Mouse (Mus musculus) lung, embryonic 14.5 days (tissue): ENCODE results near the gene Cyp2c23. TPM values are rescaled to one million over a fixed set of nuclear protein-coding genes. Genes with fewer than 3 reads are reported as not detected.
A peak's percentile ranks its signal among the peaks of the same experiment; 100 is the strongest.

Experiments
- ATAC-seq: fragments of 200-750 bp; cut with Nextera tagmentation; 2 replicates; pipeline ENCODE4 v1.8.0; 2017; ENCODE audit warnings: mild to moderate bottlenecking, moderate TSS enrichment, moderate library complexity; ENCODE audit not compliant: insufficient read depth
- DNase-seq: peaks from one replicate; pipeline ENCODE4 v3.0.0-alpha.2; 2015
- H3K27ac ChIP-seq: fragments of 300-500 bp; sonication (generic); 2 replicates; pipeline ENCODE4 v1.5.1; 2014; ENCODE audit warnings: low read depth, mild to moderate bottlenecking, moderate library complexity
- H3K27me3 ChIP-seq: fragments of 300-500 bp; sonication (generic); 2 replicates; pipeline ENCODE4 v1.6.1; 2014; ENCODE audit warnings: low read length, control low read depth; ENCODE audit not compliant: insufficient read depth
- H3K36me3 ChIP-seq: fragments of 300-500 bp; sonication (generic); 2 replicates; pipeline ENCODE4 v1.6.1; 2014; ENCODE audit warnings: control low read depth; ENCODE audit not compliant: insufficient read depth
- H3K4me1 ChIP-seq: fragments of 300-500 bp; sonication (generic); 2 replicates; pipeline ENCODE4 v1.6.1; 2014; ENCODE audit warnings: antibody characterized with exemption, control low read depth; ENCODE audit not compliant: insufficient read depth
- H3K4me2 ChIP-seq: fragments of 300-500 bp; sonication (generic); 2 replicates; pipeline ENCODE4 v1.6.1; 2014; ENCODE audit warnings: mild to moderate bottlenecking
- H3K4me3 ChIP-seq: fragments of 300-500 bp; sonication (generic); 2 replicates; pipeline ENCODE4 v1.5.1; 2014; ENCODE audit warnings: low read depth, low read length
- H3K9ac ChIP-seq: fragments of 300-500 bp; sonication (generic); 2 replicates; pipeline ENCODE4 v1.6.1; 2014
- H3K9me3 ChIP-seq: fragments of 300-500 bp; sonication (generic); 2 replicates; pipeline ENCODE4 v1.6.1; 2016; ENCODE audit warnings: low read depth, low read length, control low read depth
- CTCF ChIP-seq: IDR thresholded peaks from 2 replicates; pipeline ENCODE4 v1.5.1; 2016; ENCODE audit warnings: antibody characterized with exemption, low read depth
- WGBS: fragments of 180-500 bp; shearing (Covaris S2); extraction: QIAGEN DNeasy Blood & Tissue Kit; methylation state at CpG from one replicate; pipeline ENCODE4 v1.1.7; 2014; 5-methylcytosine and 5-hydroxymethylcytosine counted together
- polyA plus RNA-seq: library from polyadenylated mRNA; unstranded; fragments of >200 nt; fragmentation: Nextera tagmentation; extraction: Ambion mirVana; gene quantifications from 2 replicates; pipeline ENCODE4 v1.2.1, GENCODE M21; 2014

Gene Cyp2c23
- polyA plus RNA-seq = 0.41 and 0.42 TPM in 2 replicates

DNA sequence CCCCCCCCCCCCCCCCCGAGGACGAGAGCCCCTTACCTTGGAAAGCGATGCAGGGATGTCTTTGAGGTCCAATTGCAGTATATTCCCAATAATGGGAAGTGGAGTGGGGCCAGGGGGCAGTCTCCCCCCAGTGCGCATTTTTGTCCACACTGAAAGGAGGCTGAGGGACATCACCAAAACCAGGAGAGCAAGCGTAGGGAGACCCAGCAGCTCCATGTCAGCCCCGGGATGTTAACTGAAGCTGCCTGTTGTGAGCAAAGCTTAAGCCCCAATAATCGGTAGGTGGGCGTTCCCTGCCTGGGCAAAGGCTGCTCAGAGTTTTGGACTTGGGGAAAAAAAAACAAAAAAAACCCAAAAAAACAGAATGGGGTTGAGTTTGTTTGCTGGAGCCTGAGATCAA lies at the start of gene Cyp2c23:
TSS of gene Cyp2c23 (minus strand) at position 237 of the 400 bp plus-strand sequence.
- Histone ChIP-seq H3K27me3 (no peaks in the 10 kb centered on the region), H3K36me3 (0 out of 2 replicates have a peak, but pooled peaks cover 5% of the 10 kb centered on the region), H3K4me3 (no peak within 1 kb of the TSS), H3K9ac (no peak within 1 kb of the TSS), H3K27ac (no peak within 1 kb of the TSS), H3K4me2 (no peak within 1 kb of the TSS), H3K4me1 (0 out of 2 replicates have a peak, but pooled peaks cover 2% of the 10 kb centered on the region), H3K9me3 (no peaks in the 10 kb centered on the region)
- no peak for TF ChIP-seq CTCF
- DNase-seq = no peak
- ATAC-seq = no peak
- WGBS = 64% methylated on average over 6 of the region's 8 CpGs

DNA sequence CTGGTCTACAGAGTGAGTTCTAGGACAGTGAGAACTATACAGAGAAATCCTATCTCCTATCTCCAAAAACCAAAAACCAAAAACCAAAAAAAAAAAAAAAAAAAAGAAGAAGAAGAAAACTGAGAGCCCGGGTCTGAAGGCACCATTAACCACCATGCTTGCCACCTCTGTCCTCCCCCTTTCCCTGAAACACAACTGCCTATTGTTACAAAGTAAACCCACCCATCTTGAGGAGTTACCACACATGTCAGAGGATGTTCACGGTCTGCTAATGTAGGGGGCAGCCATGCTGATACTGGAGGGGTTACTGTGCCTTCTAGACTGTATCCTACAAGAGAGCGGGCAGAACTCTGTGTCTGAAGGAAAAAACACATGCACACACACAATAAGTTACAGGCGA lies 48.0 kb upstream of the Cyp2c23 start:
- peaks cover 54% of the 10 kb centered on the region for H3K36me3 ChIP-seq
- no peak overlapping the region for H3K4me3 ChIP-seq
- H3K27ac ChIP-seq = no peak overlapping the region

DNA sequence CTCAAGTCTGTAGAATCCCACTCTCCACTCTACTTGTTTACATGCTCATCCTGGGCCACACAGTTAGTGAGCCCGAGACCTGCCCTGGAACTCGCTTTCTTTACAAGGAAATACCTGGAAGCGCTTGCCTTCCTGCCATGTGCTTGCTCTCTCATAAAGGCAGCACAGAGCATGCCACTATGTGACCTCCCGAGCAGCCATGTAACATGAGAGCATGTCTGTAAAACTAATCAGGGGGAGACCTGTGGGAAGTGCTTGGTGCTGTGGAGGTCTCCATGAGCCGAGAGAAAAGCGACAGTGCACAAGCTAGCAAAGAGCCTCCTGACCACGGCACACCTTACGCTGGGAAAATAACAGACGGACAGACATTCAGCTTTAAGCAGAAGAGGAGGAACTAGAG lies 47.4 kb upstream of the Cyp2c23 start:
- ATAC-seq (no peak), DNase-seq (no peak)
- Histone ChIP-seq H3K27me3 (no peaks in the 10 kb centered on the region), H3K9me3 (no peaks in the 10 kb centered on the region), H3K4me2 (no peak overlapping the region), H3K4me3 (no peak overlapping the region), H3K36me3 (peaks cover 54% of the 10 kb centered on the region), H3K4me1 (no peaks in the 10 kb centered on the region), H3K27ac (no peak overlapping the region), H3K9ac (no peak overlapping the region)
- TF ChIP-seq CTCF = no peak
- 78% methylated on average over 9 of the region's 9 CpGs for WGBS

More for the DNA sequence above, 48.0 kb upstream of the Cyp2c23 start:
- no peak for DNase-seq
- TF ChIP-seq CTCF = no peak
- no peak overlapping the region for H3K9ac ChIP-seq
- ATAC-seq = no peak
- H3K4me2 ChIP-seq = no peak overlapping the region
- H3K4me1 ChIP-seq = no peaks in the 10 kb centered on the region
- WGBS = 85% methylated on average over 4 of the region's 4 CpGs
- no peaks in the 10 kb centered on the region for H3K27me3 ChIP-seq
- no peaks in the 10 kb centered on the region for H3K9me3 ChIP-seq

DNA sequence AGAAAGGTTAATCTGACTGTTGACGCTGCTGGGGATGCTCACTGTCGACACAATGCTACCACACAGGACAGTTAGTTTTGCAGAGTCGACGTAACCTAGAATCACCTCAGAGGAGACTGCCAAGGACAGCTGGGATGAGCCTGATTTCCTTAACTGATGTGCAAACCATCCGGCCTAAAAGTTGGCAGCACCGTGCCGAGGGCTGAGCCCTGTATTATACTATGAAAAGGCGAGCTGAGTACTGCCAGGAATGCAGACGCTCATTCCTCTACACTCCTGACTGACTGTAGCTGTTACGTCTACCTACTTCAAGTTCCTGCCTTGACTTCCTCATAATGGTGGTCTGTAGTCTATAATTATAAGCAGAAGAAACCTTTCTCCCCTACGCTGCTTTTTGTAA lies 46.0 kb upstream of the Cyp2c23 start:
- Histone ChIP-seq H3K4me1 (no peaks in the 10 kb centered on the region), H3K9me3 (no peaks in the 10 kb centered on the region), H3K4me2 (no peak overlapping the region), H3K4me3 (no peak overlapping the region), H3K27me3 (no peaks in the 10 kb centered on the region), H3K27ac (no peak overlapping the region), H3K36me3 (peaks cover 43% of the 10 kb centered on the region), H3K9ac (no peak overlapping the region)
- ATAC-seq (no peak), DNase-seq (no peak)
- 84% methylated on average over 11 of the region's 11 CpGs for WGBS
- no peak for TF ChIP-seq CTCF

DNA sequence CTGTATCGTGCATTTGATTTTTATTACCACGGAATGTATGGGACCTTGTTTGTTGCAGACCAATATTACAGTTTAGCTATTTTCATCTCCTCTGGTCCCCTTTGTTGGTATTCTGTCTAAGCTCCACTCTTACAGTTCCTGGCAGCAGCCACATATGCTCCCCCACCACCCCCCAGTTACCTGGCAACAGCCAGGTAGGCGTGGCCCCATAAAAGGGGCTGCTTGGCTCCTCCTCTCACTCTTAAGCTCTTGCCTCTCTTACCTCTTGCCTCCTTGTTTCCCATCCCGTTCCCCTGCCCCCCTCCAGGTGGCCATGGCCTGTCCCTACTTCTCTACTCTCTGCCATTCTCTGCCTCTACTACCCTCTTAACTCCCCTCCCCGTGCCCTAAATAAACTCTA lies 42.2 kb upstream of the Cyp2c23 start:
- ATAC-seq (no peak), DNase-seq (no peak)
- TF ChIP-seq CTCF = no peak
- Histone ChIP-seq H3K4me1 (no peaks in the 10 kb centered on the region; the same call in 1 of the 2 replicates), H3K36me3 (peaks cover 27% of the 10 kb centered on the region), H3K9me3 (no peaks in the 10 kb centered on the region), H3K4me3 (no peak overlapping the region), H3K27ac (no peak overlapping the region), H3K4me2 (no peak overlapping the region), H3K27me3 (no peaks in the 10 kb centered on the region), H3K9ac (no peak overlapping the region)
- WGBS = 51% methylated on average over 5 of the region's 5 CpGs

DNA sequence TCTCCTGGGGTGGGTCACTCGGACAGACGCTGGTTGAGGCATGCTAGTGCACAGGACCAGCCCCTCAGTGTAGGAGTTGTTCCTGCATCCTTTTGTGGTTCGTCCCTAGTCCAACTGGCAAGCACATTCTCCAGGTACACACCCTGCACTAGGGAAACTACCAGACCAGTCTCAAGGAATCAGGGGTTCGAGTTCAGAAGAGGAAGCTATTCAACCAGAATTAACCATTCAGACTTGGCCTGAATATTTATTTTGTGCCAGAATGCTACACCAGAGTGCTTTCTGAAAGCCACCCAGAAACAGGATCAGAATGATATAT lies 40.9 kb upstream of the Cyp2c23 start:
- Histone ChIP-seq H3K9ac (peak overlapping the region; percentile 74), H3K27me3 (no peaks in the 10 kb centered on the region), H3K4me3 (peak overlapping the region; percentile 75), H3K27ac (no peak overlapping the region), H3K36me3 (peaks cover 21% of the 10 kb centered on the region), H3K4me1 (no peaks in the 10 kb centered on the region; the same call in 1 of the 2 replicates), H3K9me3 (no peaks in the 10 kb centered on the region), H3K4me2 (peak overlapping the region; percentile 90)
- ATAC-seq (no peak), DNase-seq (no peak)
- no peak for TF ChIP-seq CTCF
- 12% methylated on average over 4 of the region's 4 CpGs for WGBS

DNA sequence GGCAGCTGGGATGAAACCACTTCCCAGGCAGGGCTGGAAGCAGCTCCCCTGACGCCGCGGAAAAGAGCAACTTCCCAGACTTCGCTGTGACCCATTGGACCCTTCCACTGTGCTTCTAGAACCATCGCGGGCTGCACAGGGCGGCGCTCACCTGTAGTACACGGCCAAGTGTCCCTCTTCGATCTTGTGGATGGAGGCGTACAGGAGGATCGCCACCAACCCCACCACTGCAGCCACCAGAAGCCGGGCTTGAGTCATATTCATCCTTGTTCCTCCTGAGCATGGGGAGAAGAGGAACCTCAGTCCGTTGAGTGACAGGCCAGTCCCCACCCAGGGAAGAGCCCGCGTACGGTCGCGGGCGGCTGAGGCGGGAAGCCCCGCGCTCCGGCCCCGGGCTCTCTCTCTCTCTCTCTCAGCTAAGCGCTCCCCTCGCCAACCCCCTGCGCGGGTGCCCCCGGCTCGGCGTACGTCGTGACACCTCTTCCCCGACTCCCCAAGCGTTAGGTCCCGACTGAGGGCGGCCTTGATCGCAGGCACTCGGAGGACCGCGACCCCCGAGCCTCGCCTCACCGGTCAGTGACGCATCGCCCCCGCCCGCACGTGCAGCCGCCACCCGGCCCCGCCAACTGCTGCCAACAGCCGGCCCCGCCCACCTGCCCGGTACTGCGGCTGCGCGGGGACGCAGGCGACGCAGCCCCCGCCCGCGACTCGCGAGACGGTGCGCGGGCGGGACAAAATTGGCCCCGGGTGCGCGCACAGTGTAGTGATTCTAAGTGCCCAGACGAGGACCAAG lies 40.3 kb upstream of the Cyp2c23 start, which contains the start of gene Erlin1:
TSS of gene Erlin1 (minus strand) at position 665 of the 793 bp plus-strand sequence.
- Histone ChIP-seq H3K36me3 (peaks cover 24% of the 10 kb centered on the region; the same call in 1 of the 2 replicates), H3K4me3 (peak within 1 kb of the TSS; percentile 75), H3K4me1 (no peaks in the 10 kb centered on the region; the same call in 1 of the 2 replicates), H3K27ac (peak within 1 kb of the TSS; percentile 69), H3K27me3 (no peaks in the 10 kb centered on the region), H3K9ac (peak within 1 kb of the TSS; percentile 74), H3K4me2 (peak within 1 kb of the TSS; percentile 90), H3K9me3 (no peaks in the 10 kb centered on the region)
- no peak for TF ChIP-seq CTCF
- under 1% methylated on average over 75 of the region's 75 CpGs for WGBS
- peak; percentile 93 for ATAC-seq
- peak; percentile 95 for DNase-seq
